Mouse (Mus musculus): ENCODE data around the gene Cd80. TPM values are rescaled to one million over a fixed set of nuclear protein-coding genes. Genes with fewer than 3 reads are reported as not detected.
A peak's percentile ranks its signal among the peaks of the same experiment; 100 is the strongest.
"Not testable (repeated sequence)": the region's sequence is repeated elsewhere in the genome, so short reads cannot be mapped to it uniquely, and the experiment has no call there.

Cd80 gene
- polyA plus RNA-seq, 1 experiment from 2014 or later = 0.21 TPM

DNA sequence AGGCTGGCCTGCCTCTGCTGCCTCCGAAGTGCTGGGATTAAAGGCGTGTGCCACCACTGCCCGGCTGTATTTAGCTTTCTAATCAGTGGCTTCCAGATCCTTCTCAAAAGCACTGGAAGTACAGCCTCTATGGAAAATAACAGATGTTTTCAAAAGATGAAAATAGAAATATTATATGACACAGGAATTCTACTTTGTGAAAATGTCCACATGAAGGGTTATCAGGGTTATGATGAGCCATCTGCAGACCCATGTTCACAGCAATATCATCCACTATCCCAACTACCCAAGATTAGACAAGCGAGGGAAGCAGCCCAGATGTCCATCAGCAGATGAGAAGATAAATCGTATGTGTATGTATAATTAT is 17.1 kb downstream of the Cd80 start:
- Histone ChIP-seq H3K9ac (ENCODE audit: low read length) (no peak overlapping the region), H3K36me3 (ENCODE audit: control insufficient read depth, insufficient read depth, low read length) (no peaks in the 10 kb centered on the region), H3K27me3 (ENCODE audit: control insufficient read depth, insufficient read depth, low read length) (no peaks in the 10 kb centered on the region), H3K4me3 (ENCODE audit: low read depth, low read length) (no peak overlapping the region), H3K9me3 (ENCODE audit: control insufficient read depth, low read length) (no peaks in the 10 kb centered on the region), H3K4me2 (ENCODE audit: low read depth, severe bottlenecking) (no peak overlapping the region), H3K27ac (replicated peaks; ENCODE audit: low read depth, low read length) (no peak overlapping the region), H3K4me1 (ENCODE audit: control insufficient read depth, insufficient read depth, low read length) (no peaks in the 10 kb centered on the region)
- 91% methylated on average over 5 of the region's 5 CpGs for WGBS
- DNase-seq (ENCODE audit: low spot score) (no peak), ATAC-seq (ENCODE audit: insufficient number of reproducible peaks, low FRiP score, low TSS enrichment, low read depth) (no peak)

DNA sequence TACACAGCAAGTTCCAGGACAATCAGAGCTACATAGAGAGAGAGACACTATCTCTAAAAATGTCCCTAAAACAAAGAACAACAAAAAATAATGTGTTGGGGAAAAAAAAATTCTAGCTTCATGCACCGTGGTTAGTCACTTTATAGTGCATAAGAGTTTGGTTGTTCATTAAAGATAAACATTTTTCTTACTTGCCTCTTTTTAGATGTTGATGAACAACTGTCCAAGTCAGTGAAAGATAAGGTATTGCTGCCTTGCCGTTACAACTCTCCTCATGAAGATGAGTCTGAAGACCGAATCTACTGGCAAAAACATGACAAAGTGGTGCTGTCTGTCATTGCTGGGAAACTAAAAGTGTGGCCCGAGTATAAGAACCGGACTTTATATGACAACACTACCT is 18.3 kb downstream of the Cd80 start:
- no peak overlapping the region for H3K27ac ChIP-seq (replicated peaks; ENCODE audit: low read depth, low read length)
- H3K4me2 ChIP-seq (ENCODE audit: low read depth, severe bottlenecking) = no peak overlapping the region
- no peaks in the 10 kb centered on the region for H3K9me3 ChIP-seq (ENCODE audit: control insufficient read depth, low read length)
- H3K4me3 ChIP-seq (ENCODE audit: low read depth, low read length) = no peak overlapping the region
- ATAC-seq (ENCODE audit: insufficient number of reproducible peaks, low FRiP score, low TSS enrichment, low read depth) (no peak), DNase-seq (ENCODE audit: low spot score) (no peak)
- H3K36me3 ChIP-seq (ENCODE audit: control insufficient read depth, insufficient read depth, low read length) = no peaks in the 10 kb centered on the region
- H3K4me1 ChIP-seq (ENCODE audit: control insufficient read depth, insufficient read depth, low read length) = no peaks in the 10 kb centered on the region
- 91% methylated on average over 5 of the region's 5 CpGs for WGBS
- no peaks in the 10 kb centered on the region for H3K27me3 ChIP-seq (ENCODE audit: control insufficient read depth, insufficient read depth, low read length)
- no peak overlapping the region for H3K9ac ChIP-seq (ENCODE audit: low read length)

DNA sequence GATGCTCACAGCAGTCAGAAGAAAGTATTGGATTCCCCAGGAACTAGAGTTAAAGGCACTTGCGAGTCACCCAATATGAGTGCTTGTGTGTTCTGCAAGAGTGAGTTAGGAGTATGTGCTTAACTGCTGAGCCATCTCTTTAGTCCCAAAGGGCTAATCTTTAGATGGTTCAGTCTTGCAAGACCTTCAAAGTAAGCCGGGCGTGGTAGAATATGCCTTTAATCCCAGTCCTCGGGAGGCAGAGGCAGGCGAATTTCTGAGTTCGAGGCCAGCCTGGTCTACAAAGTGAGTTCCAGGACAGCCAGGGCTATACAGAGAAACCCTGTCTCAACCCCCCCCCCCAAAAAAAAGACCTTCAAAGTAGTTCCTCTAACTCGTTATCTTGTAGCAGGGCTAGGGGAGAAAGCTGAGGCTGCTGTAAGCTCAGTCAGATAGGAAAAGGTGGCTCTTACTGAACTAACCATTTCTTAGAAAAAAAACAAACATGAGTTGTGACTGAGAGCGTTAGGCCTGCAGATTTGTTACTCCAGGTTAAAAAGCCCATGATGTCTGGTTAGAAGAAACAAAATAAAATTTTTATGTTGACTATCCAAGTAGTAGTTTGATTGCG is 19.4 kb downstream of the Cd80 start:
- ATAC-seq (ENCODE audit: insufficient number of reproducible peaks, low FRiP score, low TSS enrichment, low read depth) (no peak), DNase-seq (ENCODE audit: low spot score) (no peak)
- no peak overlapping the region for H3K4me2 ChIP-seq (ENCODE audit: low read depth, severe bottlenecking)
- H3K4me3 ChIP-seq (ENCODE audit: low read depth, low read length) = no peak overlapping the region
- no peaks in the 10 kb centered on the region for H3K4me1 ChIP-seq (ENCODE audit: control insufficient read depth, insufficient read depth, low read length)
- H3K27me3 ChIP-seq (ENCODE audit: control insufficient read depth, insufficient read depth, low read length) = no peaks in the 10 kb centered on the region
- no peak overlapping the region for H3K27ac ChIP-seq (replicated peaks; ENCODE audit: low read depth, low read length)
- WGBS = 89% methylated on average over 9 of the region's 9 CpGs
- no peaks in the 10 kb centered on the region for H3K9me3 ChIP-seq (ENCODE audit: control insufficient read depth, low read length)
- H3K36me3 ChIP-seq (ENCODE audit: control insufficient read depth, insufficient read depth, low read length) = no peaks in the 10 kb centered on the region
- no peak overlapping the region for H3K9ac ChIP-seq (ENCODE audit: low read length)

DNA sequence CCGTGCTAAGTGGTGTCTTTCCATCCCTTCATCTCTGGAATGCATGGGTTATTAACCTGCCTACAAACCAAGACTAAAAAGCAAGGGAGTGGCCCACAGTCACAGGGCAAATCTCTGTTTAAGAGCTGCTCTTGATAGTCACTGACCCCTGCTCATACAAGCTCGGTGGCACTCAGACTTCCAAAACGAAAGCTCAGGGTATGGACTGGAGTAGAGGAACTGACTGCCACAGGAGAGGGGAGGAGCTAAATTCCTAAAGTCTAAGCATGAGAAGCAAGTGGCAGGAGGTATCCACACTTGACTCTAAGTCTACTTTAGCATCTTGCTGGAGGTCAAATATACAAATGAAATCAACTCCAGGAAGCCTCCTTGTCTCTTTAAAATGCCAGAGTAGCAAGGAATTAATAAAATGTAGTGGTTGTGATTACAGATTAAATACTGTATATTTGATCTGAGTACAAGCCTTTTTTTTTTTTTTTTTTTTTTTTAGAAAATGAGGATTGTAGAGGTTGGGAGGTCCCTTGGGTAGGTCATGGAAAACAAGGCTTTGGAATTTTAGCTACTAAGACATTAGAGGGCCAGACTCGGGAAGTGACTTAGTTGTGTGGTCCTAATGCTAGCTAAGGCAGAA is 20.4 kb downstream of the Cd80 start:
- peak overlapping the region; percentile 51; the same call in 1 of the 2 replicates for H3K4me2 ChIP-seq (ENCODE audit: low read depth, severe bottlenecking)
- no peaks in the 10 kb centered on the region for H3K36me3 ChIP-seq (ENCODE audit: control insufficient read depth, insufficient read depth, low read length)
- H3K9me3 ChIP-seq (ENCODE audit: control insufficient read depth, low read length) = no peaks in the 10 kb centered on the region
- H3K9ac ChIP-seq (ENCODE audit: low read length) = no peak overlapping the region
- ATAC-seq (ENCODE audit: insufficient number of reproducible peaks, low FRiP score, low TSS enrichment, low read depth) (no peak), DNase-seq (ENCODE audit: low spot score) (no peak)
- no peaks in the 10 kb centered on the region for H3K27me3 ChIP-seq (ENCODE audit: control insufficient read depth, insufficient read depth, low read length)
- no peaks in the 10 kb centered on the region for H3K4me1 ChIP-seq (ENCODE audit: control insufficient read depth, insufficient read depth, low read length)
- no peak overlapping the region for H3K27ac ChIP-seq (replicated peaks; ENCODE audit: low read depth, low read length)
- no peak overlapping the region; the same call in 1 of the 2 replicates for H3K4me3 ChIP-seq (ENCODE audit: low read depth, low read length)
- 60% methylated on average over 4 of the region's 4 CpGs for WGBS

DNA sequence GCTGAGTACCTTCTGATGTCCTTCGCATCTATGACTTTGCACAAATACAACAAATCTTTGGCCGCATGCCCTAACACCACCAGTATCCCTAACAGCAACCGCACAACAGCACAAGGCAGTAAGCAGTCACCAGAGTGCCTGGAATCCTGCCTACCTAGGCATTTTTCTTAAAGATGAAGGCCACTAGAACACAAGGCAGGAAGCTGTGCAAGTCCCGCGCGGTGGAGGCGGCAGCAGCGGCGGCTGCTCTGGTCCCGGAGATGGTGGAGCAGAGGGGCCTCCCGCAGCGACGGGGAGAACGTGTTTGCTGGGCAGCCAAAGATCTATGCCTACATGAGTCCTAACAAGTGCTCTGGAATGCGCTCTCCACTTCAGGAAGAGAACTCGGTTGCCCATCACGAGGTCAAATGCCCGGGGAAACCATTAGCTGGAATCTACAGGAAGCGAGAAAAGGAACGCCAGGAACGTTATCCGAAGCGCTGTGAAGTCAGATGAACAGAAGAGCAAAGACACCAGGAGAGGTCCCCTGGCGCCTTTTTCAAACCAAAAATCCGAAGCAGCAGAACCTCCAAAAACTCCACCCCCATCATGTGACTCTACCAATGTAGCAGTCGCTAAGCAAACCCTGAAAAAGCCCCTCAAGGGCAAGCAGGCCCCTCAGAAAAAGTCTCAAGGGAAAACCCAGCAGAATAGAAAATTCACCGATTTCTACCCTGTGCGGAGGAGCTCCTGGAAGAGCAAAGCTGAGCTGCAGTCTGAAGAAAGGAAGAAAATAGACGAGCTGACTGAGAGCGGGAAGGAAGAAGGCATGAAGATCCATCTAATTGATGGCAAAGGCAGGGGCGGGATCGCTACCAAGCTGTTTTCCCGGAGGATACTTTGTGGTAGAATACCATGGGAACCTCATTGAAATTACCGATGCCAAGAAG is 21.2 kb downstream of the Cd80 start:
- H3K4me2 ChIP-seq (ENCODE audit: low read depth, severe bottlenecking) = peak overlapping the region; percentile 51
- ATAC-seq (ENCODE audit: insufficient number of reproducible peaks, low FRiP score, low TSS enrichment, low read depth) (no peak), DNase-seq (ENCODE audit: low spot score) (peak; percentile 66)
- H3K4me1 ChIP-seq (ENCODE audit: control insufficient read depth, insufficient read depth, low read length) = no peaks in the 10 kb centered on the region
- no peaks in the 10 kb centered on the region for H3K27me3 ChIP-seq (ENCODE audit: control insufficient read depth, insufficient read depth, low read length)
- H3K9ac ChIP-seq (ENCODE audit: low read length) = peak overlapping the region; percentile 57
- peak overlapping the region; percentile 24 for H3K4me3 ChIP-seq (ENCODE audit: low read depth, low read length)
- no peaks in the 10 kb centered on the region for H3K9me3 ChIP-seq (ENCODE audit: control insufficient read depth, low read length)
- no peaks in the 10 kb centered on the region for H3K36me3 ChIP-seq (ENCODE audit: control insufficient read depth, insufficient read depth, low read length)
- H3K27ac ChIP-seq (replicated peaks; ENCODE audit: low read depth, low read length) = no peak overlapping the region
- 8% methylated on average over 34 of the region's 34 CpGs for WGBS

DNA sequence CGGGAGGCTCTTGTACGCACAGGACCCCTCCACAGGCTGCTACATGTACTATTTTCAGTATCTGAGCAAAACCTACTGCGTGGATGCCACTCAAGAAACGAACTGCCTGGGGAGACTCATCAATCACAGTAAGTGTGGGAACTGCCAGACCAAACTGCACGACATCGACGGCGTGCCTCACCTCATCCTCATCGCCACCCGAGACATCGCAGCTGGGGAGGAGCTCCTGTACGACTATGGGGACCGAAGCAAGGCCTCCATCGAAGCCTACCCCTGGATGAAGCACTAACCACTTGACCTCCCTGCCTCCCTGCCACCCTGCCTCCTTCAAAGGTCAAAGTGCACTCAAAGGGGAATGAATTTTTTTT is 21.9 kb downstream of the Cd80 start:
- H3K36me3 ChIP-seq (ENCODE audit: control insufficient read depth, insufficient read depth, low read length); H3K9ac ChIP-seq (ENCODE audit: low read length); H3K4me1 ChIP-seq (ENCODE audit: control insufficient read depth, insufficient read depth, low read length); H3K27me3 ChIP-seq (ENCODE audit: control insufficient read depth, insufficient read depth, low read length); DNase-seq (ENCODE audit: low spot score); ATAC-seq (ENCODE audit: insufficient number of reproducible peaks, low FRiP score, low TSS enrichment, low read depth); H3K9me3 ChIP-seq (ENCODE audit: control insufficient read depth, low read length); H3K27ac ChIP-seq (replicated peaks; ENCODE audit: low read depth, low read length): not testable (repeated sequence)
- 36% methylated on average over 14 of the region's 14 CpGs for WGBS
- Histone ChIP-seq H3K4me2 (ENCODE audit: low read depth, severe bottlenecking) (peak overlapping the region; percentile 51), H3K4me3 (ENCODE audit: low read depth, low read length) (peak overlapping the region; percentile 24; the same call in 1 of the 2 replicates)

DNA sequence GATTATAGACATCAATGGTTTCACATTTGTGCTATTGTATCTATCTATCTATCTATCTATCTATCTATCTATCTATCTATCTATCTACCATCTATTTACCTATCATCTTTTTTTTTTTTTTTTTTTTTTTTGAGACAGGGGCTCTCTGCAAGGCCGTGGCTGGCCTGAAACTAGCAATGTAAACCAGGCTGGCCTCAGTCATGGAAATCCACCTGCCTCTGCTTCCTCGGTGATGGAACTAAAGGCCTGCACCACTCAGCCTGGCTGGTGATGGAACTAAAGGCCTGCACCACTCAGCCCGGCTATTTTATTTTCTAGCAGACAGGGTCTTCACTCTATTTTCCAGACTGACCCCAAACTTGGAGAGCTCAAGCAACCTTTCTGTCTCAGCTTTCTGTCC is 22.9 kb downstream of the Cd80 start:
- WGBS = 91% methylated on average over 3 of the region's 3 CpGs
- Histone ChIP-seq H3K27me3 (ENCODE audit: control insufficient read depth, insufficient read depth, low read length) (peaks cover 1% of the 10 kb centered on the region; the same call in 1 of the 2 replicates), H3K4me1 (ENCODE audit: control insufficient read depth, insufficient read depth, low read length) (no peaks in the 10 kb centered on the region), H3K9me3 (ENCODE audit: control insufficient read depth, low read length) (no peaks in the 10 kb centered on the region), H3K4me3 (ENCODE audit: low read depth, low read length) (no peak overlapping the region), H3K27ac (replicated peaks; ENCODE audit: low read depth, low read length) (no peak overlapping the region), H3K9ac (ENCODE audit: low read length) (no peak overlapping the region), H3K4me2 (ENCODE audit: low read depth, severe bottlenecking) (no peak overlapping the region), H3K36me3 (ENCODE audit: control insufficient read depth, insufficient read depth, low read length) (no peaks in the 10 kb centered on the region)
- ATAC-seq (ENCODE audit: insufficient number of reproducible peaks, low FRiP score, low TSS enrichment, low read depth) (no peak), DNase-seq (ENCODE audit: low spot score) (no peak)

DNA sequence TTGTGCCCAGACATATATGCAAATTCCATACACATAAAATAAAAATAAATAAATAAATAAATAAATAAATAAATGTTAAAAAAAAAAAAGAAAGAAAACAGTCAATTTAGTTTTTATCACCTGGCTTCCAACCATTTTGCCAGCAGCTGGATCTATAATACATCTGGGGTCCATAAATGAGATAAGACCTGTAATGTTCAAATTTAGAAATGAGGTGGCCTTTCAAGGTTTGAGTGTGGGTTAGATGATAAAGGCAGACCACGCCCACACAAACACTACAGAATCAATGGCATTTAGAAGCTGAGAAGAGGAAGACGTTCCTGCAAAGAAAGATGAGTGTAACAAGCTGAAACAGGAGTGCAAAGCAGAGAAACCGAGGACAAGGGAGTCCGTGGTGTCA is 26.0 kb downstream of the Cd80 start:
- H3K9ac ChIP-seq (ENCODE audit: low read length) = no peak overlapping the region
- peaks cover 12% of the 10 kb centered on the region for H3K27me3 ChIP-seq (ENCODE audit: control insufficient read depth, insufficient read depth, low read length)
- no peaks in the 10 kb centered on the region for H3K9me3 ChIP-seq (ENCODE audit: control insufficient read depth, low read length)
- H3K4me2 ChIP-seq (ENCODE audit: low read depth, severe bottlenecking) = no peak overlapping the region
- 82% methylated on average over 4 of the region's 4 CpGs for WGBS
- no peak overlapping the region for H3K27ac ChIP-seq (replicated peaks; ENCODE audit: low read depth, low read length)
- ATAC-seq (ENCODE audit: insufficient number of reproducible peaks, low FRiP score, low TSS enrichment, low read depth) (no peak), DNase-seq (ENCODE audit: low spot score) (no peak)
- H3K36me3 ChIP-seq (ENCODE audit: control insufficient read depth, insufficient read depth, low read length) = no peaks in the 10 kb centered on the region
- H3K4me3 ChIP-seq (ENCODE audit: low read depth, low read length) = no peak overlapping the region
- H3K4me1 ChIP-seq (ENCODE audit: control insufficient read depth, insufficient read depth, low read length) = no peaks in the 10 kb centered on the region
